Comparison of ENCODE assay signal across 8 mouse cellular contexts in genomic region chr11:53858761-53859580, GRCm38 (mm10). TPM values are rescaled to one million over a fixed set of nuclear protein-coding genes. Genes with fewer than 3 reads are reported as not detected.
A peak's percentile ranks its signal among the peaks of the same experiment; 100 is the strongest.
DNase-seq lines count a peak whose midpoint lies in the region; ATAC-seq and TF ChIP-seq lines count a peak whose summit lies in the region.
"Not testable (repeated sequence)": the region's sequence is repeated elsewhere in the genome, so short reads cannot be mapped to it uniquely, and the experiment has no call there.

TSS of gene Gm12216 (minus strand) at chr11:53859256.

- peak within 1 kb of the TSS; percentile 76 for H3K9ac ChIP-seq in embryonic facial prominence, embryonic 13.5 days
- peak within 1 kb of the TSS; percentile 80 for H3K9ac ChIP-seq in intestine, embryonic 16.5 days (ENCODE audit: low read depth, low read length)
- H3K9ac ChIP-seq in midbrain, embryonic 11.5 days (ENCODE audit: low read length), result peak within 1 kb of the TSS; percentile 54

- ATAC-seq in embryonic facial prominence, embryonic 13.5 days (ENCODE audit: insufficient number of reproducible peaks, insufficient read depth, low FRiP score, low TSS enrichment, low read depth), result peak; percentile 48; the same call in 1 of the 2 replicates
- ATAC-seq in intestine, embryonic 16.5 days, result peak; percentile 78
- 0 out of 2 replicates have a peak, but pooled peaks have one; percentile 11 for ATAC-seq in midbrain, embryonic 11.5 days (ENCODE audit: low FRiP score)

- peak within 1 kb of the TSS; percentile 72 for H3K4me2 ChIP-seq in embryonic facial prominence, embryonic 13.5 days
- H3K4me2 ChIP-seq in intestine, embryonic 16.5 days (ENCODE audit: low read depth, low read length), result peak within 1 kb of the TSS; percentile 81
- peak within 1 kb of the TSS; percentile 59 for H3K4me2 ChIP-seq in midbrain, embryonic 11.5 days

- H3K9me3 ChIP-seq in embryonic facial prominence, embryonic 13.5 days; intestine, embryonic 16.5 days (ENCODE audit: control insufficient read depth, low read length); midbrain, embryonic 11.5 days (ENCODE audit: control insufficient read depth, low read length): not testable (repeated sequence)

- not testable (repeated sequence) for H3K36me3 ChIP-seq in embryonic facial prominence, embryonic 13.5 days; intestine, embryonic 16.5 days (ENCODE audit: control insufficient read depth, insufficient read depth, low read length); midbrain, embryonic 11.5 days (ENCODE audit: control insufficient read depth, insufficient read depth, low read length); small intestine, adult 2 months (ENCODE audit: control insufficient read depth, insufficient read depth, low read length)

- not testable (repeated sequence) for H3K27me3 ChIP-seq in embryonic facial prominence, embryonic 13.5 days; intestine, embryonic 16.5 days (replicated peaks; ENCODE audit: control insufficient read depth, insufficient read depth, low read length); midbrain, embryonic 11.5 days (ENCODE audit: control insufficient read depth, insufficient read depth, low read length); small intestine, adult 2 months (ENCODE audit: control insufficient read depth, insufficient read depth, low read length)

- not testable (repeated sequence) for H3K27ac ChIP-seq in embryonic facial prominence, embryonic 13.5 days; midbrain, embryonic 11.5 days (ENCODE audit: low read depth, low read length)
- H3K27ac ChIP-seq in intestine, embryonic 16.5 days (ENCODE audit: low read length), result peak within 1 kb of the TSS; percentile 28; the same call in 1 of the 2 replicates
- H3K27ac ChIP-seq in small intestine, adult 2 months (ENCODE audit: insufficient read depth, low read depth, low read length), result peak within 1 kb of the TSS; percentile 83

- DNase-seq in B cell, adult 2 months, result peak; percentile 68 to 71
- DNase-seq in adrenal gland, postnatal 4 days (ENCODE audit: low spot score in 2 of 2), result peak; percentile 25 to 38
- peak; percentile 74 for DNase-seq in heart, adult 9 months (ENCODE audit: low spot score in 2 of 2)
- peak; percentile 19 for DNase-seq in liver
- peak; percentile 91 for DNase-seq in midbrain, embryonic 11.5 days (ENCODE audit: low spot score, missing footprints)

- WGBS in embryonic facial prominence, embryonic 13.5 days, result 10% methylated on average over 45 of the region's 50 CpGs
- WGBS in intestine, embryonic 16.5 days, result 12% methylated on average over 38 of the region's 50 CpGs
- WGBS in midbrain, embryonic 11.5 days, result 14% methylated on average over 44 of the region's 50 CpGs
- WGBS in small intestine, adult 2 months, result 3% methylated on average over 44 of the region's 50 CpGs

- TF ChIP-seq CTCF in small intestine, adult 2 months (IDR thresholded peaks at IDR 0.05; ENCODE audit: extremely low read depth, insufficient read length, insufficient replicate concordance, low read depth, low read length), result not testable (repeated sequence)

- H3K4me3 ChIP-seq in embryonic facial prominence, embryonic 13.5 days, result peak within 1 kb of the TSS; percentile 53
- H3K4me3 ChIP-seq in intestine, embryonic 16.5 days (ENCODE audit: low read length), result peak within 1 kb of the TSS; percentile 60
- H3K4me3 ChIP-seq in midbrain, embryonic 11.5 days (ENCODE audit: low read depth, low read length), result peak within 1 kb of the TSS; percentile 38
- H3K4me3 ChIP-seq in small intestine, adult 2 months (ENCODE audit: low read depth, low read length), result peak within 1 kb of the TSS; percentile 97

- not testable (repeated sequence) for H3K4me1 ChIP-seq in embryonic facial prominence, embryonic 13.5 days; intestine, embryonic 16.5 days (ENCODE audit: control insufficient read depth, insufficient read depth, low read length); midbrain, embryonic 11.5 days (ENCODE audit: control insufficient read depth, insufficient read depth, low read length); small intestine, adult 2 months (ENCODE audit: control insufficient read depth, insufficient read depth, insufficient read length, low read length)

- TF ChIP-seq POLR2A in small intestine, adult 2 months (IDR thresholded peaks at IDR 0.05; ENCODE audit: low read depth, low read length), result peak; percentile 57

RNA-seq across cellular contexts. Expression of gene Gm12216, which starts in this region (rescaled TPM):
- 10 to 100 TPM in 1 of 2 experiments, 1 to 10 TPM in 1; 7.9 to 10.6 TPM for total RNA-seq in adrenal gland, postnatal 4 days (2021)
- 0.40 TPM in 1 of 2 replicates, not detected in the other for polyA plus RNA-seq in embryonic facial prominence, embryonic 13.5 days (2015; fragmentation: Nextera tagmentation; extraction: Ambion mirVana)
- polyA plus RNA-seq in intestine, embryonic 16.5 days (2015; fragmentation: Nextera tagmentation; extraction: Ambion mirVana), result 1.7 and 2.4 TPM in 2 replicates
- polyA plus RNA-seq in midbrain, embryonic 11.5 days (2014; fragmentation: Nextera tagmentation; extraction: Ambion mirVana), result 0.25 TPM in 1 of 2 replicates, not detected in the other
- 5.8 and 12.4 TPM in 2 replicates for polyA plus RNA-seq in small intestine, adult 2 months (2012; rRNA removed)

Comparison
In these comparisons a context has a peak if more than half of its experiments do, and no peak if none do; other contexts are left out.
1. Peak in ATAC-seq, H3K4me3 ChIP-seq, H3K9ac ChIP-seq and H3K4me2 ChIP-seq in embryonic facial prominence, embryonic 13.5 days; RNA of the gene not detected or under 1 TPM.
2. Peak in DNase-seq, ATAC-seq, H3K4me3 ChIP-seq, H3K9ac ChIP-seq and H3K4me2 ChIP-seq in midbrain, embryonic 11.5 days; RNA of the gene not detected or under 1 TPM.
3. DNase-seq: peak in every context shown above with its lines; median percentile 91 in midbrain, embryonic 11.5 days; 74 in heart, adult 9 months; 70 in B cell, adult 2 months; 32 in adrenal gland, postnatal 4 days; 19 in liver.
4. ATAC-seq: peak in every context shown above with its lines; median percentile 78 in intestine, embryonic 16.5 days; 48 in embryonic facial prominence, embryonic 13.5 days; 11 in midbrain, embryonic 11.5 days.
5. H3K4me3 ChIP-seq: peak in every context shown above with its lines; median percentile 97 in small intestine, adult 2 months; 60 in intestine, embryonic 16.5 days; 53 in embryonic facial prominence, embryonic 13.5 days; 38 in midbrain, embryonic 11.5 days.